Mouse (Mus musculus) Patski (cell line): ENCODE measurements around the gene Slco1b2. TPM values are rescaled to one million over a fixed set of nuclear protein-coding genes. Genes with fewer than 3 reads are reported as not detected.

Experiments used
- ATAC-seq: fragments of 100-300 bp; one replicate; pipeline ENCODE4 v1.8.0; 2021
- CTCF ChIA-PET: fragments of 350-600 bp; sonication (Branson Sonifier 250); formaldehyde crosslinking; loops from one replicate; lab custom pipeline; 2022; ENCODE audit warnings: inconsistent platforms; lab: Charles Lee
- POLR2A ChIA-PET: fragments of 350-600 bp; sonication (Branson Sonifier 250); formaldehyde crosslinking; loops from one replicate; lab custom pipeline; 2022; ENCODE audit warnings: antibody characterized with exemption, inconsistent platforms; lab: Charles Lee
- DNase-seq: peaks from one replicate; pipeline ENCODE4 v3.0.0-alpha.2; 2011; ENCODE audit warnings: low read depth, low spot score
- H3K27me3 ChIP-seq: fragments of 371-371 bp; one replicate; pipeline ENCODE4 v1.5.1; 2021
- CTCF ChIP-seq: fragments of 100-300 bp; IDR thresholded peaks from one replicate; pipeline ENCODE4 v1.5.1; 2021
- in situ Hi-C: fragments of 300-500 bp; cut with MboI; formaldehyde crosslinking; loops from 3 replicates; pipeline ENCODE4 v1.11.1; 2018; ENCODE audit warnings: low pct_unique_long_range_greater_than_20kb, mixed read lengths
- polyA plus RNA-seq: library from polyadenylated mRNA; unstranded; gene quantifications from one replicate; pipeline ENCODE4 v1.2.3, GENCODE M21; 2021

Slco1b2 gene
- polyA plus RNA-seq, 1 experiment from 2014 or later, result not detected

DNA sequence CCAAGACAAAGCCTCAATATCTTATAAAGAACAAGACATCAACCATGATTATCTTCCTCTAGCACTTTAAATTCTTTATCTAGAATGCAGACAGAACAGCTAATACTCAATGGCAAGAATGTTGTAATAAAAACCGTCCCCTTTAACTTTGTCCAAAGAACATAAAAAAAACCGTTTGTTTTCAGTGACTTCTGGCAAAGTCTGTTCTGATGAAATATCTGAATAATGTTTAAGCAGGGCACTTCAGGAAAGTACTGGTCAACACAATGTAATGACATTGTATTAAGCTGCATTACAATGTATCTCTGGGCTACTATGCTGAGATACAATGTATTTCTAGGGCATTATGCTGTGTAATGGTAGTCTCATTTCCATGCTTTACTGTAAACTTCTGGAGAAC, 5.9 kb downstream of the Slco1b2 start:
- H3K27me3 ChIP-seq, result no peaks in the 10 kb centered on the region
- POLR2A ChIA-PET, result no interaction called here
- no peak for DNase-seq
- in situ Hi-C loops, result no loop called here
- no peak for TF ChIP-seq CTCF
- CTCF ChIA-PET, result no interaction called here
- ATAC-seq, result no peak

DNA sequence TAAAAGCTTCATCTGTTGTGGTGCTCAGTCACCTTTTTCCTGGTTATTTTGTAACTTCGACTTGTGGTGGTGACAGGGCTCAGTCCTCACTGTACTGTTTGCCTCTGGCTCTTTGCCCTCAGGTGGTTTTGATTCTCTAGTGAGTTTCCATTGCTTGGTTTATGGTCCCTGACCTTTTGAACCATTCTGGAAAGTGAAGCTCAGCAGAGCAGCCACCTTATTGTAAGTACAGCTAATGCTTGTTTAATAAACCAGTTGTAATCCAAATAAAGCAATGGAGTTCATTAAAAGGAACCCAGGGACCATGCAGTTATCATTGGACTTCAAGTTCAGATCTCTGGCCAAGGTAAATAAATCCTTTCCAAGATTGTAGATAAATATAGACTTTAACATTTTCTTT, 11.3 kb downstream of the Slco1b2 start:
- ChIA-PET CTCF (interaction anchor here (1.1 kb wide), 1 partner anchor 16 kb away, joined by 3 read pairs; no protein-coding TSS in a partner anchor), POLR2A (no interaction called here)
- ATAC-seq (no peak), DNase-seq (no peak)
- in situ Hi-C loops, result no loop called here
- no peak for TF ChIP-seq CTCF
- no peaks in the 10 kb centered on the region for H3K27me3 ChIP-seq

DNA sequence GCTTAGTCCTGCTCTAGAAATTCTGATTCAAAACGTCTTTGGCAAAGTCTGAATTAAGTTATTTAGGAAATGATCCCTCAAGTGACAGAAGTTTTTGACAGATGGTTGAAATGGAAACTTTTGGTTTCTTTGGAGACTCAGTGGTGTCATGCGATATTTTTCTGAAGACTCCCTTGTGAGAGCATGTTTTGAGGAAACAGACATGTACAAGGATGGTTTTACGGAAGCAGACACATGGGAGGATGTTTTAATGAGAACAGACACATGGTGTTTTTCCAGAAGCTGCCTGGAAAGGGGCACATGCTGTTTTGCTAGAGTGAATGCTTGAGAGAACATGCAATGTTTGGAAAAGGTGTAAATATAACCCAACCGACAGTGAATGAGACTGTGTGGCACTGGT, 57.7 kb downstream of the Slco1b2 start:
- no peak for TF ChIP-seq CTCF
- POLR2A ChIA-PET, result no interaction called here
- DNase-seq (no peak), ATAC-seq (no peak)
- CTCF ChIA-PET, result no interaction called here
- no peaks in the 10 kb centered on the region for H3K27me3 ChIP-seq
- in situ Hi-C loops, result no loop called here

DNA sequence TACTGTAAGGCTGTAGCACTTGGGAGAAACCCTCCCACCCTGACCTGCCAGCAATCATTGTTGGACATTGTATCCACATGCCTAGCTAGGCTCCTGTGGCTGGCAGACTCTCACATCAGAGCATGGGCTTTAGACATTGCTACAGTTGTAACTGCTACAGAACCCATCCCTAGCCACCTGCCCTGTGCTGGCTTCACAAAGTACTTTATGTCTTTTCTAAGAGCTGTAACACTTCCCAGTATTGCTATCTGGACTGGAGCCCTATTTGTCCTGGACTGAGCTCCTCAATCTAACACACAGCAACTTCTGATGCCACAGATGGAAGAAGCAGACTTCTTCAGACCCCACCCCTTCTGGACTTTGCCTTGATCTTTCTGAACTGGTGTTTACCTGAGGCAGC, 61.9 kb downstream of the Slco1b2 start:
- CTCF ChIA-PET, result no interaction called here
- in situ Hi-C loops, result no loop called here
- TF ChIP-seq CTCF, result no peak
- H3K27me3 ChIP-seq, result no peaks in the 10 kb centered on the region
- POLR2A ChIA-PET, result no interaction called here
- ATAC-seq, result no peak
- no peak for DNase-seq

Other genes with a start within 250 kb of the Slco1b2 start
- not detected for gene Slco1c1, start 105.2 kb upstream of the Slco1b2 start, polyA plus RNA-seq
- gene Gm5724, start 144.3 kb downstream of the Slco1b2 start, polyA plus RNA-seq, result not detected
- gene Slco1a4, start 226.7 kb downstream of the Slco1b2 start, polyA plus RNA-seq, result 0.05 TPM